Mouse (Mus musculus): Measurements from ENCODE around the gene Tbc1d22a. TPM values are rescaled to one million over a fixed set of nuclear protein-coding genes. Genes with fewer than 3 reads are reported as not detected.

Gene Tbc1d22a
- polyA plus RNA-seq, 1 experiment from 2014 or later = 6.2 TPM

GRCm38 (mm10) chr15:86385436-86385835 is 171.2 kb downstream of the Tbc1d22a start:
- Histone ChIP-seq H3K27ac (replicated peaks; ENCODE audit: low read depth, low read length) (no peak overlapping the region), H3K4me2 (ENCODE audit: low read depth, low read length) (no peak overlapping the region), H3K4me3 (ENCODE audit: low read depth, low read length) (no peak overlapping the region), H3K9me3 (replicated peaks; ENCODE audit: control insufficient read depth, low read length) (no peaks in the 10 kb centered on the region), H3K27me3 (ENCODE audit: control insufficient read depth, insufficient read depth, low read length) (no peaks in the 10 kb centered on the region), H3K4me1 (ENCODE audit: control insufficient read depth, insufficient read depth, low read length) (no peaks in the 10 kb centered on the region), H3K36me3 (replicated peaks; ENCODE audit: control insufficient read depth, insufficient read depth, low read depth, low read length) (no peaks in the 10 kb centered on the region), H3K9ac (replicated peaks; ENCODE audit: low read length) (no peak overlapping the region)
- WGBS = 46% methylated on average over 2 of the region's 2 CpGs
- ATAC-seq (replicated peaks; ENCODE audit: insufficient number of reproducible peaks, low FRiP score, low TSS enrichment, low read depth) (no peak), DNase-seq (ENCODE audit: low spot score) (no peak)

- no peak for ATAC-seq (replicated peaks; ENCODE audit: insufficient number of reproducible peaks, low FRiP score, low TSS enrichment, low read depth)
- H3K4me3 ChIP-seq (ENCODE audit: low read depth, low read length) = no peak overlapping the region
- WGBS = 90% methylated on average over 8 of the region's 8 CpGs
- DNase-seq (ENCODE audit: low spot score) = no peak
- no peaks in the 10 kb centered on the region for H3K36me3 ChIP-seq (replicated peaks; ENCODE audit: control insufficient read depth, insufficient read depth, low read depth, low read length)
- H3K9me3 ChIP-seq (replicated peaks; ENCODE audit: control insufficient read depth, low read length) = no peaks in the 10 kb centered on the region
- H3K27ac ChIP-seq (replicated peaks; ENCODE audit: low read depth, low read length) = no peak overlapping the region
- H3K4me1 ChIP-seq (ENCODE audit: control insufficient read depth, insufficient read depth, low read length) = no peaks in the 10 kb centered on the region
- no peaks in the 10 kb centered on the region for H3K27me3 ChIP-seq (ENCODE audit: control insufficient read depth, insufficient read depth, low read length)
- no peak overlapping the region for H3K9ac ChIP-seq (replicated peaks; ENCODE audit: low read length)
- H3K4me2 ChIP-seq (ENCODE audit: low read depth, low read length) = no peak overlapping the region
Measured at GRCm38 (mm10) chr15:86386325-86386724, 172.1 kb downstream of the Tbc1d22a start.

GRCm38 (mm10) chr15:86388597-86388996 is 174.3 kb downstream of the Tbc1d22a start:
- ATAC-seq (replicated peaks; ENCODE audit: insufficient number of reproducible peaks, low FRiP score, low TSS enrichment, low read depth) = no peak

GRCm38 (mm10) chr15:86404866-86405265 is 190.6 kb downstream of the Tbc1d22a start:
- H3K27ac ChIP-seq (replicated peaks; ENCODE audit: low read depth, low read length) = no peak overlapping the region
- no peak for DNase-seq (ENCODE audit: low spot score)
- H3K36me3 ChIP-seq (replicated peaks; ENCODE audit: control insufficient read depth, insufficient read depth, low read depth, low read length) = no peaks in the 10 kb centered on the region
- no peak overlapping the region for H3K4me2 ChIP-seq (ENCODE audit: low read depth, low read length)
- no peaks in the 10 kb centered on the region for H3K9me3 ChIP-seq (replicated peaks; ENCODE audit: control insufficient read depth, low read length)
- H3K27me3 ChIP-seq (ENCODE audit: control insufficient read depth, insufficient read depth, low read length) = no peaks in the 10 kb centered on the region
- H3K4me3 ChIP-seq (ENCODE audit: low read depth, low read length) = no peak overlapping the region
- no peak overlapping the region for H3K9ac ChIP-seq (replicated peaks; ENCODE audit: low read length)
- ATAC-seq (replicated peaks; ENCODE audit: insufficient number of reproducible peaks, low FRiP score, low TSS enrichment, low read depth) = no peak
- WGBS = 85% methylated on average over 5 of the region's 5 CpGs
- H3K4me1 ChIP-seq (ENCODE audit: control insufficient read depth, insufficient read depth, low read length) = no peaks in the 10 kb centered on the region

More at GRCm38 (mm10) chr15:86388597-86388996, 174.3 kb downstream of the Tbc1d22a start:
- Histone ChIP-seq H3K4me2 (ENCODE audit: low read depth, low read length) (no peak overlapping the region), H3K36me3 (replicated peaks; ENCODE audit: control insufficient read depth, insufficient read depth, low read depth, low read length) (no peaks in the 10 kb centered on the region), H3K27ac (replicated peaks; ENCODE audit: low read depth, low read length) (no peak overlapping the region), H3K27me3 (ENCODE audit: control insufficient read depth, insufficient read depth, low read length) (no peaks in the 10 kb centered on the region), H3K4me3 (ENCODE audit: low read depth, low read length) (no peak overlapping the region), H3K4me1 (ENCODE audit: control insufficient read depth, insufficient read depth, low read length) (no peaks in the 10 kb centered on the region), H3K9ac (replicated peaks; ENCODE audit: low read length) (no peak overlapping the region), H3K9me3 (replicated peaks; ENCODE audit: control insufficient read depth, low read length) (no peaks in the 10 kb centered on the region)
- no peak for DNase-seq (ENCODE audit: low spot score)
- 72% methylated on average over 3 of the region's 3 CpGs for WGBS

GRCm38 (mm10) chr15:86405527-86405926 is 191.3 kb downstream of the Tbc1d22a start:
- Histone ChIP-seq H3K9ac (replicated peaks; ENCODE audit: low read length) (no peak overlapping the region), H3K27me3 (ENCODE audit: control insufficient read depth, insufficient read depth, low read length) (no peaks in the 10 kb centered on the region), H3K4me1 (ENCODE audit: control insufficient read depth, insufficient read depth, low read length) (no peaks in the 10 kb centered on the region), H3K27ac (replicated peaks; ENCODE audit: low read depth, low read length) (no peak overlapping the region), H3K4me3 (ENCODE audit: low read depth, low read length) (no peak overlapping the region), H3K4me2 (ENCODE audit: low read depth, low read length) (no peak overlapping the region), H3K9me3 (replicated peaks; ENCODE audit: control insufficient read depth, low read length) (no peaks in the 10 kb centered on the region), H3K36me3 (replicated peaks; ENCODE audit: control insufficient read depth, insufficient read depth, low read depth, low read length) (no peaks in the 10 kb centered on the region)
- no peak for ATAC-seq (replicated peaks; ENCODE audit: insufficient number of reproducible peaks, low FRiP score, low TSS enrichment, low read depth)
- DNase-seq (ENCODE audit: low spot score) = peak; percentile 54
- WGBS = 19% methylated on average over 4 of the region's 4 CpGs

GRCm38 (mm10) chr15:86409352-86409751 is 195.1 kb downstream of the Tbc1d22a start:
- DNase-seq (ENCODE audit: low spot score) = peak; percentile 14
- no peaks in the 10 kb centered on the region for H3K36me3 ChIP-seq (replicated peaks; ENCODE audit: control insufficient read depth, insufficient read depth, low read depth, low read length)
- H3K27me3 ChIP-seq (ENCODE audit: control insufficient read depth, insufficient read depth, low read length) = no peaks in the 10 kb centered on the region
- ATAC-seq (replicated peaks; ENCODE audit: insufficient number of reproducible peaks, low FRiP score, low TSS enrichment, low read depth) = no peak
- H3K4me3 ChIP-seq (ENCODE audit: low read depth, low read length) = no peak overlapping the region
- no peak overlapping the region for H3K9ac ChIP-seq (replicated peaks; ENCODE audit: low read length)
- H3K4me2 ChIP-seq (ENCODE audit: low read depth, low read length) = no peak overlapping the region
- WGBS = 67% methylated on average over 5 of the region's 5 CpGs
- no peaks in the 10 kb centered on the region for H3K4me1 ChIP-seq (ENCODE audit: control insufficient read depth, insufficient read depth, low read length)
- no peaks in the 10 kb centered on the region for H3K9me3 ChIP-seq (replicated peaks; ENCODE audit: control insufficient read depth, low read length)
- no peak overlapping the region for H3K27ac ChIP-seq (replicated peaks; ENCODE audit: low read depth, low read length)

- no peak overlapping the region for H3K27ac ChIP-seq (replicated peaks; ENCODE audit: low read depth, low read length)
- no peak overlapping the region for H3K4me2 ChIP-seq (ENCODE audit: low read depth, low read length)
- DNase-seq (ENCODE audit: low spot score) = no peak
- H3K36me3 ChIP-seq (replicated peaks; ENCODE audit: control insufficient read depth, insufficient read depth, low read depth, low read length) = no peaks in the 10 kb centered on the region
- WGBS = 70% methylated on average over 5 of the region's 5 CpGs
- no peaks in the 10 kb centered on the region for H3K27me3 ChIP-seq (ENCODE audit: control insufficient read depth, insufficient read depth, low read length)
- no peak overlapping the region for H3K4me3 ChIP-seq (ENCODE audit: low read depth, low read length)
- no peak overlapping the region for H3K9ac ChIP-seq (replicated peaks; ENCODE audit: low read length)
- ATAC-seq (replicated peaks; ENCODE audit: insufficient number of reproducible peaks, low FRiP score, low TSS enrichment, low read depth) = no peak
- H3K4me1 ChIP-seq (ENCODE audit: control insufficient read depth, insufficient read depth, low read length) = no peaks in the 10 kb centered on the region
- H3K9me3 ChIP-seq (replicated peaks; ENCODE audit: control insufficient read depth, low read length) = no peaks in the 10 kb centered on the region
Measured at GRCm38 (mm10) chr15:86411532-86412080, 197.3 kb downstream of the Tbc1d22a start.

GRCm38 (mm10) chr15:86415951-86416350 is 201.7 kb downstream of the Tbc1d22a start:
- H3K4me3 ChIP-seq (ENCODE audit: low read depth, low read length) = no peak overlapping the region
- no peaks in the 10 kb centered on the region for H3K27me3 ChIP-seq (ENCODE audit: control insufficient read depth, insufficient read depth, low read length)
- H3K36me3 ChIP-seq (replicated peaks; ENCODE audit: control insufficient read depth, insufficient read depth, low read depth, low read length) = no peaks in the 10 kb centered on the region
- ATAC-seq (replicated peaks; ENCODE audit: insufficient number of reproducible peaks, low FRiP score, low TSS enrichment, low read depth) (no peak), DNase-seq (ENCODE audit: low spot score) (no peak)
- H3K4me2 ChIP-seq (ENCODE audit: low read depth, low read length) = no peak overlapping the region
- no peaks in the 10 kb centered on the region for H3K9me3 ChIP-seq (replicated peaks; ENCODE audit: control insufficient read depth, low read length)
- no peaks in the 10 kb centered on the region for H3K4me1 ChIP-seq (ENCODE audit: control insufficient read depth, insufficient read depth, low read length)
- H3K27ac ChIP-seq (replicated peaks; ENCODE audit: low read depth, low read length) = no peak overlapping the region
- no peak overlapping the region for H3K9ac ChIP-seq (replicated peaks; ENCODE audit: low read length)
- WGBS = 60% methylated on average over 6 of the region's 6 CpGs
